Mouse (Mus musculus): ENCODE measurements around the gene Mxra7.

DNA sequence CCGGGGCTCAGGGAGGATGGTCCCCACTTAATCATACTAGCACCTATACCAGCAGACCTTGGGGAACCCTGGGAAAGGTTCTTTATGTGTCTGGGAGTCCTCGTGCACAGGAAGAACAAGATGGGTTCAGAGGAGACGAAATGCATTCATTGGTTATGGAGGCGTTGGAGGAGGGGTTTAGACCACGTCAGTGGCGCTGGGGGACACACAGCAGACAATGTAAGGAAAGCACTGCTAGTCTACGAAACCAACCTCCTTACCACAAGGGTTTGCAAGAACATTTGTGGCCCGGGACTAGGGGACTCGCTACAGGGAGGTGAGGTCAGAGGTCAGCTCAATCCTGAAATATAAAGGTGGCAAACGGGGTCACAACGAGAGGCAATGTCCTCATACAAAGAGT lies 17.3 kb downstream of the Mxra7 start:
- TF ChIP-seq POLR2A (IDR thresholded peaks at IDR 0.05; ENCODE audit: control insufficient read depth, extremely low read depth, insufficient read depth, low read length, poor library complexity): no peak
- no peak for TF ChIP-seq CTCF (IDR thresholded peaks at IDR 0.05; ENCODE audit: borderline replicate concordance, control insufficient read depth, extremely low read depth, insufficient read depth, low read length, poor library complexity)

All from thymus, adult 2 months (tissue).